Mouse (Mus musculus) left cerebral cortex, adult 9 months (tissue): ENCODE measurements around the gene Adra2b.

Experiments
- DNase-seq, 2 experiments: peaks; one replicate each; pipeline ENCODE4 v3.0.0; 2022; ENCODE audit warnings: low spot score in 2 of 2

The Adra2b gene

GRCm38 (mm10) chr2:127338833-127339232 is 24.2 kb upstream of the Adra2b start:
- no peak for DNase-seq

GRCm38 (mm10) chr2:127339262-127339661 is 23.7 kb upstream of the Adra2b start:
- DNase-seq, result no peak

GRCm38 (mm10) chr2:127341159-127341558 is 21.8 kb upstream of the Adra2b start:
- DNase-seq, result peak in 1 of 2 experiments; percentile 58

GRCm38 (mm10) chr2:127346334-127346733 is 16.7 kb upstream of the Adra2b start:
- no peak for DNase-seq

GRCm38 (mm10) chr2:127347147-127347985 is 15.6 kb upstream of the Adra2b start:
- no peak for DNase-seq

- no peak for DNase-seq
These were observed 9.1 kb upstream of the Adra2b start for GRCm38 (mm10) chr2:127353881-127354280.

GRCm38 (mm10) chr2:127363282-127363652 is 259 bp downstream of the Adra2b start:
- no peak for DNase-seq

- no peak for DNase-seq
These were observed 688 bp downstream of the Adra2b start for GRCm38 (mm10) chr2:127363696-127364095.

GRCm38 (mm10) chr2:127364452-127364851 is 1.4 kb downstream of the Adra2b start:
- DNase-seq, result no peak

- no peak for DNase-seq
These were observed 4.3 kb downstream of the Adra2b start for GRCm38 (mm10) chr2:127367126-127367820.

- DNase-seq, result no peak
These were observed 6.8 kb downstream of the Adra2b start for GRCm38 (mm10) chr2:127369703-127370376.

- DNase-seq, result no peak
These were observed 7.8 kb downstream of the Adra2b start for GRCm38 (mm10) chr2:127370561-127371483.

- DNase-seq, result no peak
These were observed 8.5 kb downstream of the Adra2b start for GRCm38 (mm10) chr2:127371484-127371861.

GRCm38 (mm10) chr2:127372082-127372481 is 9.1 kb downstream of the Adra2b start:
- DNase-seq, result no peak

GRCm38 (mm10) chr2:127374131-127374530 is 11.1 kb downstream of the Adra2b start:
- no peak for DNase-seq

- DNase-seq, result no peak
These were observed 12.1 kb downstream of the Adra2b start for GRCm38 (mm10) chr2:127375087-127375486.

GRCm38 (mm10) chr2:127375759-127376341 is 12.8 kb downstream of the Adra2b start:
- DNase-seq, result no peak

- no peak for DNase-seq
These were observed 13.5 kb downstream of the Adra2b start for GRCm38 (mm10) chr2:127376423-127377051.

GRCm38 (mm10) chr2:127377942-127378610 is 15.1 kb downstream of the Adra2b start:
- no peak for DNase-seq

GRCm38 (mm10) chr2:127378611-127378990 is 15.6 kb downstream of the Adra2b start:
- DNase-seq, result no peak
